Mouse (Mus musculus) megakaryocyte, embryonic 14.5 days (primary cell): Measurements from ENCODE around the gene Lurap1. TPM values are rescaled to one million over a fixed set of nuclear protein-coding genes. Genes with fewer than 3 reads are reported as not detected.

Experiments used
- H3K27me3 ChIP-seq: replicated peaks from 2 replicates; pipeline ENCODE3; 2012; ENCODE audit warnings: inconsistent platforms
- H3K36me3 ChIP-seq: replicated peaks from 2 replicates; pipeline ENCODE3; 2012; ENCODE audit warnings: low read length, inconsistent platforms, mixed read lengths
- H3K4me1 ChIP-seq: 2 replicates; pipeline ENCODE4 v1.6.1; 2012; ENCODE audit warnings: inconsistent platforms
- H3K4me3 ChIP-seq: replicated peaks from 2 replicates; pipeline ENCODE3; 2012; ENCODE audit warnings: moderate library complexity, mild to moderate bottlenecking, inconsistent platforms
- H3K9me3 ChIP-seq: 2 replicates; pipeline ENCODE4 v1.6.1; 2012; ENCODE audit warnings: inconsistent platforms
- FLI1 ChIP-seq: IDR thresholded peaks from 2 replicates; pipeline ENCODE4 v1.6.1; 2012; ENCODE audit warnings: low read length, inconsistent platforms, mixed read lengths
- GATA1 ChIP-seq: IDR thresholded peaks from 3 replicates; pipeline ENCODE4 v1.6.1; 2012; ENCODE audit warnings: mixed read lengths, low read length, inconsistent platforms, borderline replicate concordance
- polyA plus RNA-seq: library from polyadenylated mRNA; stranded (reverse); fragments of >175 nt; gene quantifications from 2 replicates; pipeline ENCODE4 v1.2.3, GENCODE M21; 2012; ENCODE audit warnings: low replicate concordance; ENCODE audit not compliant: insufficient read depth

The Lurap1 gene
- polyA plus RNA-seq, 1 experiment, result not detected

DNA sequence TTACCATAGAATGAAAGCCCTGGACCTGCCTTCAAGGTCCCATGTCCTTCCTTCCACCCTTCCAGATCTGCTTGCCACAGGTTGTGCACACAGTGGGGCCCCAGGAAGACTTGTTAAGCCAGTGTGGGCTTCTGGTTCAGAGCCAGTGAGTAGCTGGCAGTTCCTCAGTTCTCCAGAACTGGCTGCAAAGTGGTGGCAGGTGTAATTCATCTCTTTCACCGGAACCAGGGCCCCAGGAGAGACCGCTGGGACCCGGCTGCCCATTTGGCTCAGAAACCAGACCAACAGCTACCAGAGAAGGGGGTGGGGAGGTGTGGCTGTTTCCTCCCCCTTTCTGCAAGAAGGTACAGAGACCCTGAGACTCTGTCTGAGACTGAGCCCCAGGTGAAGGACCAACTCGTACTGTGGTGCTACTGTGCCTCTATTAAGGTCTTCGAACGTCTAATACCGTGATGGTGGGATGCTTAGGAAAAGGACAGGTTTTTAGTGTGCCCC lies 7.8 kb downstream of the Lurap1 start:
- peaks cover 20% of the 10 kb centered on the region for H3K4me1 ChIP-seq
- H3K4me3 ChIP-seq, result peak overlapping the region; percentile 62
- TF ChIP-seq GATA1 (no peak), FLI1 (no peak)
- H3K36me3 ChIP-seq, result peaks cover 4% of the 10 kb centered on the region
- peaks cover 40% of the 10 kb centered on the region for H3K27me3 ChIP-seq
- peaks cover 6% of the 10 kb centered on the region for H3K9me3 ChIP-seq

DNA sequence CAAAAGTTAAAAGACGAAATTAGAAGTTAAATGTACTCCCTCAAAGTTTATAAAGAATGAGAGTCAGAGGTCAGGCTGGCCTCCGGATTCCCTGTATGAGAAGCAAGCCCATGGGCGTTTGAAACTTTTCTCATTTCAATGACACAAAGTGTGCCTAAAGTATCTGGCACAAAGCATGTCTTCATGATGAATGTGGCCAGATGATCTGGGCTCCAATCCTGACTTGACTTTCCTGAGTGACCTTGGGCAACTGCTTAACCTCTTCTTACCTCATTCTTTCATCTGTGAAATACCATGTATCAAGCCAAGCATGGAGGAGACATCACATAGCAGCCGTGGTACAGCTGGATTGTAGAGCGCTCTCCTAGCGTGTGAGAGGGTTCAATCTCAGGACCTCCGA lies 8.9 kb downstream of the Lurap1 start:
- Histone ChIP-seq H3K27me3 (peaks cover 40% of the 10 kb centered on the region), H3K9me3 (peaks cover 3% of the 10 kb centered on the region), H3K36me3 (peaks cover 2% of the 10 kb centered on the region), H3K4me1 (peaks cover 23% of the 10 kb centered on the region), H3K4me3 (no peak overlapping the region)
- TF ChIP-seq FLI1, result no peak
- no peak for TF ChIP-seq GATA1

DNA sequence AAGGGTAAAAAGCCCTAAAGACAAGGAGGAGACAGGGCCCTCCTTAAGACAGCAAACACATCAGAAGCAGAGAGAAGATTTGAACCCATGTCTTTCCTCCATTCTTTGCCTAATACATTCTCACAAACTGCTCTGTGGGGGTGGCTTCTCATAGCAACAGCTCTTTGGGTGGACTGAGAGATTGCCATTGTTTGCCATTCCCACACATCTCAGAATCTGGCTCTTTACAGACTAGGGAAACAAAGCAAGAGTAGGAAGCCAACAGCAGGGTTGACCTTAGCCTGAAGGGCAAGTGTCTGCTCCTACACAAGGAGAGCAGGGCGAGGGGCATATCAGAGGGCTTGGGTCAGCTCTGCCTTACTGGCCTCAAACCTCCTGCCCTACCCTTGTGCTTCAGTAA lies 9.4 kb downstream of the Lurap1 start:
- Histone ChIP-seq H3K4me3 (no peak overlapping the region), H3K4me1 (peaks cover 25% of the 10 kb centered on the region), H3K9me3 (no peaks in the 10 kb centered on the region; the same call in 1 of the 2 replicates), H3K36me3 (no peaks in the 10 kb centered on the region), H3K27me3 (peaks cover 40% of the 10 kb centered on the region)
- no peak for TF ChIP-seq GATA1
- no peak for TF ChIP-seq FLI1

DNA sequence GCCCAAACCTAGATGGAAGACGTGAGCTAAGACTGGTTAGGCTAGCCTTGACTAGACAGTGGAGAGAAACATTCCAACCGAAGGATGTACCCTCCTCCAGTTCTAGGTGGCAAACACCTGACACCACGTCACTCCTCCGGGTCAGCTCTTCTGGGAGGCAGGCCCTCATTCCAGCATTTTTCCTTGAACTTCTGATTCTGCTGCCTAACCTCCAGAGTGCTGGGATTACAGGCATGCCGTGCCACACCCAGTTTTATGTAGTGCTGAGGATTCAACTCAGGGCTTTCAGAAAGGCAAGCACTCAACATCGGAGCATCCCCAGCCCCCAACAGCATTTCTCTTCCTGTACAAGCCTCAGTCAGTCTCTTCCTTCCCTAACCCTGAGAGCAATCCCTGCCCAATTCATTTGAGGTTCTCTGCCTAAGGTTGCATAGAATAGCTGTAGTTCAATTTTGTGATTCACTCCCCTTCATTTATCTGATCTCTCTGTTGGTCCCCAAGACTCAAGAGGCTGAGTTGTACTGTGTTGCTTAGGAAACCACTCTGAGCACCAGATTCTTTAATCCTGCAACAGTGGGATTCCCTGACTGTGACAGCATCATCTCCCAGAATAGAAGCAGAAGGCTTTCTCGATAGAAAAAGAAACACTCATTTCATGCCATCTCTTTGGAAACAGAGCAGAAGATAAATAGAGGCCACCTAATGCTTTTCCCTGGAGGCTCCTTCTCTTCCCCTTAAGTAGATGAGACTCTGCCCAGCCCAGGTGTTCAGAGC lies 10.2 kb downstream of the Lurap1 start:
- H3K27me3 ChIP-seq, result peaks cover 40% of the 10 kb centered on the region
- no peak overlapping the region for H3K4me3 ChIP-seq
- H3K9me3 ChIP-seq, result no peaks in the 10 kb centered on the region; the same call in 1 of the 2 replicates
- TF ChIP-seq GATA1 (no peak), FLI1 (no peak)
- H3K36me3 ChIP-seq, result no peaks in the 10 kb centered on the region
- H3K4me1 ChIP-seq, result peaks cover 27% of the 10 kb centered on the region

DNA sequence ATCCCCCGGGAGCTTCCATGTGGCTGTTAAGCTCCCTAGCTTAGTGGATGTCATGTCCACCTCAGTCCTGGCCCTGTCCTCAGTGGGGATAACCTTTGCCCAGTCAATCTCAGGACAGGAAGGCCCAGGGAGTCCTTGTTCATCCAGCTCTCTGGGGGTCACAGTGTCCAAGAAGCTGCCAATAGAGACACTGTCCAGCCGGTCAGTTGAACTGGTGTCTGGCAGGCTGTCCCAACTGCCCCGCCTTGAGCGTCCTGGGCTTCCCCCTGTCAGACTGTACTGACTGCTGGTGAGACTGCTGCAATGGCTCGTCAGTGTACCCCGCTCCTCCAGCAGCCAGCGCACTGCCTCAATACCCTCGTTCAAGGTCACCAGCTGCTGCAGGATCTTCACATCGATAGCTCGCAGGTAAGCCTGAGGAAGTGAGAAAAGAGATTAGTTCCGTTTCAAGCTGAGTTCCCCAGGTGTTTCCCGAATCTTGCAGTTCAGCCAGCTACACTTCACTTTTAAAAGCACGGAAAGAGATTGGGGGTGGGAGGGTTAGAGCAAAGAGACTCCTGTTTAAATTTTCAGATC lies 13.6 kb downstream of the Lurap1 start:
- H3K27me3 ChIP-seq, result peaks cover 19% of the 10 kb centered on the region
- no peak overlapping the region for H3K4me3 ChIP-seq
- TF ChIP-seq GATA1 (no peak), FLI1 (no peak)
- no peaks in the 10 kb centered on the region; the same call in 1 of the 2 replicates for H3K9me3 ChIP-seq
- peaks cover 15% of the 10 kb centered on the region for H3K4me1 ChIP-seq
- H3K36me3 ChIP-seq, result no peaks in the 10 kb centered on the region

DNA sequence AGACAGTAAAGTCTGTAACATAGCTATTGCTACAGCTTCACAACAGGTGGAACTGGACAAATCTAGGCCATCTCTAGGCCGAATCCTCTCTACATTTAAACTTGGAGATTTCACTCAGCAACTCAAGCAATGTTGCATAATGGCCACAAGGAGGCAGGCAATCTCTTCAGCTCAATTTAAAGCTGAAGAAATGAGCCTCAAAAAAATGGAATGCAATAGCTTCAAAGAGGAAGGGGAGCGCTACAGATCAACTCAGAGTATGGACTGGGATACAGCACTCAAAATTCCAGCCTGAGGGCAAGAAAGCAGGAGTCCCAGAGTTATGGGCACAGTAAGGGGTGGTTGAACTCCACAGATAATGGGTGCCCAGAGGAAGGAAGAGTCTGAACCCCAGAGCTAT lies 16.1 kb downstream of the Lurap1 start:
- Histone ChIP-seq H3K9me3 (no peaks in the 10 kb centered on the region), H3K4me3 (no peak overlapping the region), H3K36me3 (peaks cover 12% of the 10 kb centered on the region), H3K4me1 (peaks cover 15% of the 10 kb centered on the region), H3K27me3 (peaks cover 3% of the 10 kb centered on the region)
- TF ChIP-seq GATA1 (no peak), FLI1 (no peak)

DNA sequence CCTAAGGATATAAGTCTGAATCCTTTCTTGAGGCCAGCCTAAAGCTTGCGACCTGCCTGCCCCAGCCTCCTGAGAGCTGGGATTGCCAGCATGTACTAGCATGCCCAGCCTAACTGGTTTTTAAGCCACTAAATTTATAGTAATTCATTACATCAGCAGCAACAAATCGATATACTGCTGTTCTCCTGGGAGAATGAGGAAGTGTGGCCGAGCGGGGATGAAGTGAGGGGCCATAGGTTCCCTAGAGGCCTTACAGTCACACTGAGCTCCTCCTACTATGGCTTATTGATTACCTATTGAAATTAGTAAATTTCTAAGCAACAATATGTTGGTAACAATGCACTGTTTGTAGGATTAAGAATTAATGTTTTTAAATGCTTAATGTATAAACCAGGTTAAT lies 18.0 kb downstream of the Lurap1 start:
- no peaks in the 10 kb centered on the region for H3K27me3 ChIP-seq
- H3K4me1 ChIP-seq, result peaks cover 15% of the 10 kb centered on the region
- H3K4me3 ChIP-seq, result no peak overlapping the region
- H3K9me3 ChIP-seq, result no peaks in the 10 kb centered on the region
- H3K36me3 ChIP-seq, result peaks cover 12% of the 10 kb centered on the region
- TF ChIP-seq GATA1 (no peak), FLI1 (no peak)

DNA sequence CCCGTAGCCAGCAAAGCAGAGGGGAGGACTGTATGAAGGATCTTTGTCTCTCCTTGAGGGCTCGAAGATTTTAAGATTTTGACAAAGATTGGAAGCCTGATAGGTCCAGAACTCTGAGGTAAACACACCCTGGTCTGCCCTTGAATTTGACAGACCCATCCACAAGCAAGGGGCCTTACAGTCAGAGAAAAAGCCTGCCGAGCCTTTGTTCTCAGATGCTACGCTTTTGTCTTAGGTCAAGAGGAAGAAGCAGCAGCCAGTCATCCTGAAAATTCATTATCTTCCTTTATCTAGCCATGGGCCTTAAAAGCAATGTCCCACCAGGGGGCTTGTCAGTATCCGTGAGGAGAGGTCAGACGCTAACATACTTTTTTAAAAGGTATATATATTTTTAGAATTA lies 23.2 kb downstream of the Lurap1 start:
- TF ChIP-seq GATA1 (no peak), FLI1 (no peak)
- Histone ChIP-seq H3K36me3 (peaks cover 16% of the 10 kb centered on the region), H3K27me3 (no peaks in the 10 kb centered on the region), H3K9me3 (no peaks in the 10 kb centered on the region), H3K4me3 (no peak overlapping the region), H3K4me1 (peaks cover 22% of the 10 kb centered on the region)

DNA sequence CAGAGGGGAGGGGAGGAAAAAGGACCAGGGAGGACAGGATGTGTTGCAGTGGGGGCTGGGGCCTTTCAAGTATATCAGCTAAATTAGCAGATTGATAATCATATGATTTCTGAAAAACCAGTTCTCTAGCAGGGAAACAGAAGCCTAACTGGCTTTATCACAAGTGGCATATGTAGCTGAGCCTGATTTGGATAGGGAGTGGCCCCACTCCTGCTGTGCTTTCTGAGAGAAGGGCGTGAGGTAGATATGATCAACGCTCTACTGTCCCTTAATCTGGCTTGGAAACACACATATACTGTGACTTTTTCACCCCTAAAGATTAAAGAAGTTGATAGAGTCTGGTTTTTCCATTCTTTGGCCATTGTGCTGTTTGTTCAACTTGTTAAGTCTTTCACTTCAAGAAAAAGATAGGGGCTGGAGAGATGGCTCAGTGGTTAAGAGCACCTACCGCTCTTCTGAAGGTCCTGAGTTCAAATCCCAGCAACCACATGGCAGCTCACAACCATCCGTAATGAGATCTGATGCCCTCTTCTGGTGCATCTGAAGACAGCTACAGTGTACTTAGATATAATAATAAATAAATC lies 25.2 kb downstream of the Lurap1 start:
- H3K4me1 ChIP-seq, result peaks cover 36% of the 10 kb centered on the region
- peaks cover 17% of the 10 kb centered on the region for H3K36me3 ChIP-seq
- H3K4me3 ChIP-seq, result no peak overlapping the region
- no peaks in the 10 kb centered on the region for H3K9me3 ChIP-seq
- TF ChIP-seq GATA1, result no peak
- no peak for TF ChIP-seq FLI1
- H3K27me3 ChIP-seq, result no peaks in the 10 kb centered on the region

DNA sequence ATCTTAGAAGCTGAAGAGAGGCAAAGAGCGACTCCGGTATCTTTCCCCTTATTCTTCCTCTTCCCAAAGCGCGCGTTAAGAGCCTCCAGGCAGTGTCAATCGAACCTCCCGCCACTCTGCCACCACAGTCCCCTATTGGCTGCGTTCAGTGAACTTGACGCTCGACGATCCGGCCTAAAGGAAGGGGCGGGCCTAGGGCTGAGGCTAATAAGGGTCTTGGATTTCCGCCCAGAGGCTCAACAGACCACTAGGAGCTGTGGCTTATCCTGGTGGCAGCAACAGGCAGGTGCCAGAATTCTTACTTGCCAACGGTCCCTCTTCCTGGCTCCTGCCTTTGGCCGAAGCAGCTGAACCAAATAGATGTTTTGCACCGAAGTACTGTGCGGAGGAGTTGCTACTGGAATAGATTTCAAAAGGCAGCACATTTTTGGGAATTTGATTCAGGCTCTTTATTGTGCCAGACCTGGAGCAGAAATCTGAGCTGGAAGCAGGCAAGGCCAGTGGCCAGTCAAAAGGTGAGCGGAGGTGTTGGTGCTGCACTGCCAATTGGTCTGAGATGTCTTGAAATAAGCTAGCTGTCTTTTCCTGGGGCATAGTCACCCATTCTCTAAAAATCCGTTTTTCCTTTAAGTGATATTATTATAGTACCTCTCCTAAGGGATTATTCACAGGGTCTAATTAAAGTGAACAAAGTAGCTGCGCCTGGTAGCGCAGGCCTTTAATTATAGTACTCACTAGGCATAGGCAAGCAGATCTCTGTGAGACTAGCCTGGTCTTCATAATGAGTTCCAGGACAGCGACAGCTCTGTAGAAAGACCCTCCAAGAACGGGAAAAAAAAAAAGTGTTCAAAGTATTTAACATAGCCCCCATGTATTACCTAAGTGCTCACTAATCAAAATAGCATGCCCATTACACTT lies 27.3 kb downstream of the Lurap1 start, which contains the start of the genes Rad54l and Pomgnt1:
Rad54l (minus strand) TSS at position 89 of the 918 bp plus-strand sequence.
Pomgnt1 (plus strand) TSS at position 239 of the 918 bp plus-strand sequence.
- peak within 1 kb of the TSS; percentile 94 for H3K4me3 ChIP-seq
- no peak for TF ChIP-seq GATA1
- TF ChIP-seq FLI1, result no peak

More for the DNA sequence above, 27.3 kb downstream of the Lurap1 start, which contains the start of the genes Rad54l and Pomgnt1:
- H3K36me3 ChIP-seq, result peaks cover 24% of the 10 kb centered on the region
- no peaks in the 10 kb centered on the region for H3K9me3 ChIP-seq
- H3K27me3 ChIP-seq, result no peaks in the 10 kb centered on the region
- peaks cover 36% of the 10 kb centered on the region for H3K4me1 ChIP-seq
